Mouse (Mus musculus): Measurements from ENCODE around the gene Cd3eap. TPM values are rescaled to one million over a fixed set of nuclear protein-coding genes. Genes with fewer than 3 reads are reported as not detected.

Gene Cd3eap
- total and polyA plus RNA-seq, 3 experiments = 43.9 to 49.8 TPM; not detected in 1

GRCm38 (mm10) chr7:19332709-19333352 lies 26.5 kb downstream of the Cd3eap start (continued):
- TF ChIP-seq USF2 (IDR thresholded peaks at IDR 0.05; ENCODE audit: borderline replicate concordance in 1 of 2, insufficient read depth in 1 of 2, low read depth in 1 of 2, low read length in 2 of 2) = no peak
- no peak for TF ChIP-seq NELFE (IDR thresholded peaks at IDR 0.05; ENCODE audit: low read depth, low read length)
- TF ChIP-seq ZNF384 (IDR thresholded peaks at IDR 0.05; ENCODE audit: low read depth, low read length) = no peak

- no peaks in the 10 kb centered on the region for H3K9me3 ChIP-seq (replicated peaks; ENCODE audit: insufficient read depth, low read length)
- H3K36me3 ChIP-seq (ENCODE audit: control insufficient read depth in 1 of 2, insufficient read depth in 2 of 2, low read length in 2 of 2) = peaks cover 0 to 10% of the 10 kb centered on the region in 2 experiments; a peak in 2 of 4 replicates
- H3K27ac ChIP-seq (ENCODE audit: control insufficient read depth, low read depth, low read length) = no peak overlapping the region
- H3K27me3 ChIP-seq (ENCODE audit: control insufficient read depth in 1 of 2, insufficient read depth in 2 of 2, low read length in 2 of 2) = no peaks in the 10 kb centered on the region; a peak in 1 of 4 replicates
- peaks cover 5 to 16% of the 10 kb centered on the region in 2 experiments for H3K4me1 ChIP-seq (ENCODE audit: control insufficient read depth in 1 of 2, insufficient read depth in 2 of 2, low read length in 2 of 2)
- H3K79me2 ChIP-seq (ENCODE audit: control insufficient read depth, insufficient read depth, low read length, poor library complexity) = no peaks in the 10 kb centered on the region
- H3K9ac ChIP-seq (ENCODE audit: control insufficient read depth, low read depth, low read length, poor library complexity, severe bottlenecking) = no peak overlapping the region
- H3K4me3 ChIP-seq (ENCODE audit: control insufficient read depth in 1 of 2, insufficient read depth in 1 of 2, low read depth in 2 of 2, low read length in 2 of 2) = no peak overlapping the region
- no peak for TF ChIP-seq RCOR1 (IDR thresholded peaks at IDR 0.05; ENCODE audit: low read depth, low read length)
- no peak for TF ChIP-seq TCF12 (IDR thresholded peaks at IDR 0.05; ENCODE audit: low read depth, low read length)
- no peak for TF ChIP-seq ELF1 (IDR thresholded peaks at IDR 0.05; ENCODE audit: low read depth, low read length)
- no peak for TF ChIP-seq ZNF384 (IDR thresholded peaks at IDR 0.05; ENCODE audit: low read depth, low read length)
- TF ChIP-seq TBP (IDR thresholded peaks at IDR 0.05; ENCODE audit: low read depth, low read length) = no peak
- no peak for TF ChIP-seq KAT2A (conservative IDR thresholded peaks at IDR 0.05; ENCODE audit: low read depth, low read length)
- TF ChIP-seq EP300 (IDR thresholded peaks at IDR 0.05; ENCODE audit: low read depth in 1 of 2, low read length in 2 of 2) = no peak
- no peak for TF ChIP-seq USF1 (IDR thresholded peaks at IDR 0.05; ENCODE audit: low read depth, low read length)
- TF ChIP-seq ZC3H11A (IDR thresholded peaks at IDR 0.05; ENCODE audit: low read depth, low read length) = no peak
- no peak for DNase-seq (ENCODE audit: low read depth, low spot score)
Measured at GRCm38 (mm10) chr7:19331910-19332309, 27.4 kb downstream of the Cd3eap start.

- Histone ChIP-seq H3K9me3 (replicated peaks; ENCODE audit: insufficient read depth, low read length) (no peaks in the 10 kb centered on the region), H3K4me3 (ENCODE audit: control insufficient read depth in 1 of 2, insufficient read depth in 1 of 2, low read depth in 2 of 2, low read length in 2 of 2) (no peak overlapping the region), H3K79me2 (ENCODE audit: control insufficient read depth, insufficient read depth, low read length, poor library complexity) (no peaks in the 10 kb centered on the region), H3K27me3 (ENCODE audit: control insufficient read depth in 1 of 2, insufficient read depth in 2 of 2, low read length in 2 of 2) (no peaks in the 10 kb centered on the region; a peak in 1 of 4 replicates), H3K4me1 (ENCODE audit: control insufficient read depth in 1 of 2, insufficient read depth in 2 of 2, low read length in 2 of 2) (peaks cover 10 to 23% of the 10 kb centered on the region in 2 experiments), H3K36me3 (ENCODE audit: control insufficient read depth in 1 of 2, insufficient read depth in 2 of 2, low read length in 2 of 2) (peaks cover 0 to 18% of the 10 kb centered on the region in 2 experiments; a peak in 2 of 4 replicates), H3K9ac (ENCODE audit: control insufficient read depth, low read depth, low read length, poor library complexity, severe bottlenecking) (no peak overlapping the region), H3K27ac (ENCODE audit: control insufficient read depth, low read depth, low read length) (no peak overlapping the region)
- TF ChIP-seq RAD21 (IDR thresholded peaks at IDR 0.05; ENCODE audit: low read depth, low read length) = peak; percentile 21; the same call in 1 of the 2 replicates
- TF ChIP-seq TCF12 (IDR thresholded peaks at IDR 0.05; ENCODE audit: low read depth, low read length) = no peak
- peak in 2 of 3 experiments; percentile 43 to 48; a peak in 4 of 6 replicates for TF ChIP-seq CTCF (IDR thresholded peaks at IDR 0.05 in 2 of 3, conservative IDR thresholded peaks at IDR 0.05 in 1 of 3; ENCODE audit: control insufficient read depth in 1 of 3, insufficient read depth in 1 of 3, low read depth in 2 of 3, low read length in 3 of 3, poor library complexity in 1 of 3, severe bottlenecking in 1 of 3)
- TF ChIP-seq SMC3 (IDR thresholded peaks at IDR 0.05; ENCODE audit: low read depth, low read length) = peak; percentile 42
- no peak for TF ChIP-seq MAZ (IDR thresholded peaks at IDR 0.05; ENCODE audit: low read depth, low read length)
- peak; percentile 57 for DNase-seq (ENCODE audit: low read depth, low spot score)
Measured at GRCm38 (mm10) chr7:19328425-19328824, 30.9 kb downstream of the Cd3eap start.

Data from MEL (cell line).